ENCODE assay signal across 8 mouse cellular contexts in genomic region chr10:5806416-5806815, GRCm38 (mm10). TPM values are rescaled to one million over a fixed set of nuclear protein-coding genes. Genes with fewer than 3 reads are reported as not detected.
DNase-seq lines count a peak whose midpoint lies in the region; ATAC-seq lines count a peak whose summit lies in the region.

No protein-coding gene starts in this region.

- H3K4me1 ChIP-seq in hindbrain, embryonic 15.5 days (replicated peaks) = peaks cover 28% of the 10 kb centered on the region
- H3K4me1 ChIP-seq in midbrain, embryonic 10.5 days = peaks cover 31% of the 10 kb centered on the region

- H3K4me3 ChIP-seq in hindbrain, embryonic 15.5 days = peak overlapping the region; percentile 72
- H3K4me3 ChIP-seq in midbrain, embryonic 10.5 days = peak overlapping the region; percentile 84

- peak overlapping the region; percentile 59 for H3K9ac ChIP-seq in hindbrain, embryonic 15.5 days

- H3K36me3 ChIP-seq in hindbrain, embryonic 15.5 days = peaks cover 3% of the 10 kb centered on the region
- peaks cover 25% of the 10 kb centered on the region for H3K36me3 ChIP-seq in midbrain, embryonic 10.5 days

- intact Hi-C loops in left cerebral cortex, postnatal 4 days (cut with DNase I) = no loop called here

- H3K9me3 ChIP-seq in hindbrain, embryonic 15.5 days = no peaks in the 10 kb centered on the region
- no peaks in the 10 kb centered on the region for H3K9me3 ChIP-seq in midbrain, embryonic 10.5 days (replicated peaks)

- no peaks in the 10 kb centered on the region for H3K27me3 ChIP-seq in hindbrain, embryonic 15.5 days
- H3K27me3 ChIP-seq in midbrain, embryonic 10.5 days (ENCODE audit: low read depth, poor library complexity, severe bottlenecking) = no peaks in the 10 kb centered on the region

- no peak for ATAC-seq in hindbrain, embryonic 15.5 days (ENCODE audit: low FRiP score, low read depth)

- WGBS in hindbrain, embryonic 15.5 days = 17% methylated on average over 8 of the region's 8 CpGs
- 23% methylated on average over 8 of the region's 8 CpGs for WGBS in midbrain, embryonic 10.5 days

- H3K27ac ChIP-seq in hindbrain, embryonic 15.5 days (replicated peaks) = peak overlapping the region; percentile 93
- H3K27ac ChIP-seq in midbrain, embryonic 10.5 days (replicated peaks) = peak overlapping the region; percentile 97

- peak overlapping the region; percentile 98 for H3K4me2 ChIP-seq in hindbrain, embryonic 15.5 days

- peak; percentile 14 for DNase-seq in adrenal gland, adult 2 months
- DNase-seq in adrenal gland, postnatal 25 days = no peak
- peak; percentile 34 for DNase-seq in thymus, postnatal 25 days
- DNase-seq in thymus, postnatal 0 days (ENCODE audit: low spot score) = no peak
- no peak for DNase-seq in midbrain, embryonic 10.5 days (ENCODE audit: low spot score)
- DNase-seq in embryo, embryonic 11 days = no peak
- no peak for DNase-seq in left cerebral cortex, postnatal 4 days

RNA-seq across cellular contexts. Expression of gene Fbxo5, which starts 1.0 kb away (rescaled TPM):
- 1 to 10 TPM; 1.8 to 1.9 TPM for total RNA-seq in adrenal gland, adult 2 months (2021)
- 0.37 and 0.49 TPM in 2 replicates for polyA plus RNA-seq in adrenal gland, adult 2 months (2012; rRNA removed)
- total RNA-seq in adrenal gland, postnatal 25 days (2021) = 5.4 and 5.7 TPM in 2 replicates
- 112 and 116 TPM in 2 replicates for polyA plus RNA-seq in thymus, postnatal 0 days (2015; fragmentation: Nextera tagmentation; extraction: Ambion mirVana)
- polyA plus RNA-seq in hindbrain, embryonic 15.5 days (2015; fragmentation: Nextera tagmentation; extraction: Ambion mirVana) = 14.2 and 16.9 TPM in 2 replicates
- 99.5 and 114 TPM in 2 replicates for polyA plus RNA-seq in midbrain, embryonic 10.5 days (2016; fragmentation: Nextera tagmentation; extraction: Ambion mirVana)
- total RNA-seq in left cerebral cortex, postnatal 4 days (2021) = 1 to 10 TPM; 4.0 to 4.6 TPM

RNA-seq across cellular contexts. Expression of gene Mtrf1l, which starts 17.3 kb away (rescaled TPM):
- 10 to 100 TPM; 10.6 to 11.4 TPM for total RNA-seq in adrenal gland, adult 2 months (2021)
- polyA plus RNA-seq in adrenal gland, adult 2 months (2012; rRNA removed) = 3.6 and 4.6 TPM in 2 replicates
- total RNA-seq in adrenal gland, postnatal 25 days (2021) = 12.3 and 13.3 TPM in 2 replicates
- 15.3 and 18.0 TPM in 2 replicates for polyA plus RNA-seq in thymus, postnatal 0 days (2015; fragmentation: Nextera tagmentation; extraction: Ambion mirVana)
- polyA plus RNA-seq in hindbrain, embryonic 15.5 days (2015; fragmentation: Nextera tagmentation; extraction: Ambion mirVana) = 10.6 and 12.3 TPM in 2 replicates
- polyA plus RNA-seq in midbrain, embryonic 10.5 days (2016; fragmentation: Nextera tagmentation; extraction: Ambion mirVana) = 13.1 and 13.6 TPM in 2 replicates
- 10 to 100 TPM; 10.7 to 11.4 TPM for total RNA-seq in left cerebral cortex, postnatal 4 days (2021)

Comparison
In these comparisons a context has a peak if more than half of its experiments do, and no peak if none do; other contexts are left out.
1. DNase-seq: peak in adrenal gland, adult 2 months (single experiment) and thymus, postnatal 25 days (single experiment); none in adrenal gland, postnatal 25 days (single experiment), thymus, postnatal 0 days (single experiment), midbrain, embryonic 10.5 days (single experiment), embryo, embryonic 11 days (single experiment) and left cerebral cortex, postnatal 4 days (single experiment).
2. RNA of gene Fbxo5, which starts 1.0 kb away (polyA plus RNA-seq): 99.5 to 114 TPM in midbrain, embryonic 10.5 days, 112 to 116 TPM in thymus, postnatal 0 days and 14.2 to 16.9 TPM in hindbrain, embryonic 15.5 days; 0.37 to 0.49 TPM in adrenal gland, adult 2 months; every median in the first group is over 10 times any median in the second.